ENCODE assay signal across 24 mouse cellular contexts in the genomic region with DNA sequence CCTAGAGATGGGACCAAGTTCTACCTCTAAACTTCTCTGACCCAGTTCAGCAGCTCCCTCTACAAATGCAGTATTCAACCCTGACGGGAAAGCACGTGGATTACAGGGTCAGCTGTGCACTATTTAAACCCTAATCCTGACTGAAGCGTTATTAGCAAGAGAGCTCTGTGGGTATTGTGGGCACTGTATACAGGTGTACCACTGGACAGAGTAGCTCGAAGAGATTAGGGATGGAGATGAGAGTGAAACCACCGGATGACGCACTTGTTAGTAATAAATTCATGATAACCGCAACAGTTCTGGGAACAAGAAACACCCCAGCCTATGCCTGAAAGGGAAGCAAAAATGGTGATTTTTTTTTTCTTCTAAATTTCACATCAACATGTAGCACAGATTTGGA. TPM values are rescaled to one million over a fixed set of nuclear protein-coding genes. Genes with fewer than 3 reads are reported as not detected.
DNase-seq lines count a peak whose midpoint lies in the region; ATAC-seq lines count a peak whose summit lies in the region.
"Had no signal": no experiment of that assay in that cellular context is flagged by ENCODE, and none has a peak within 500 bp of the region (broad histone marks: within the 10 kb centered on the region; RNA-seq: fewer than 3 reads in every experiment).

No protein-coding gene starts in this region.

- ATAC-seq in midbrain, embryonic 15.5 days (replicated peaks), result peak; percentile 38; the same call in 1 of the 2 replicates
- ATAC-seq in midbrain, embryonic 16.5 days, result no peak
- 0 out of 2 replicates have a peak, but pooled peaks have one; percentile 15 for ATAC-seq in common myeloid progenitor, adult 5-6 weeks (replicated peaks; ENCODE audit: low read depth, poor library complexity, severe bottlenecking)
- ATAC-seq in hematopoietic stem cell, adult 5-6 weeks (replicated peaks in 1 of 2; ENCODE audit: insufficient read depth in 1 of 2, low FRiP score in 2 of 2, low TSS enrichment in 1 of 2, low read depth in 1 of 2, poor library complexity in 2 of 2, severe bottlenecking in 2 of 2), result peak; percentile 36 to 44
- ATAC-seq: forebrain, embryonic 16.5 days; hindbrain, embryonic 16.5 days; intestine, embryonic 15.5 days had no signal

- DNase-seq in heart, adult 11 months, result peak; percentile 83
- DNase-seq in heart, postnatal 10 days, result no peak
- no peak for DNase-seq in right cerebral cortex, postnatal 14 days
- no peak for DNase-seq in urinary bladder, postnatal 4 days (ENCODE audit: low spot score in 2 of 2)
- DNase-seq: adrenal gland, adult 2 months; adrenal gland, postnatal 25 days; cerebellum, adult 18-20 months; cerebellum, adult 9-11 months; embryo, embryonic 11 days; gastrocnemius, postnatal 36 days; heart, adult 2 months had no signal

- H3K9me3 ChIP-seq in midbrain, embryonic 15.5 days, result no peaks in the 10 kb centered on the region
- no peaks in the 10 kb centered on the region for H3K9me3 ChIP-seq in midbrain, embryonic 16.5 days (replicated peaks; ENCODE audit: control insufficient read depth, low read length, poor library complexity, severe bottlenecking)
- H3K9me3 ChIP-seq: embryonic facial prominence, embryonic 12.5 days; forebrain, embryonic 12.5 days; heart, embryonic 15.5 days; hindbrain, embryonic 12.5 days; intestine, embryonic 15.5 days had no signal

- no peaks in the 10 kb centered on the region for H3K27me3 ChIP-seq in midbrain, embryonic 15.5 days (replicated peaks)
- H3K27me3 ChIP-seq in midbrain, embryonic 16.5 days (ENCODE audit: control insufficient read depth, insufficient read depth, low read depth, low read length), result no peaks in the 10 kb centered on the region
- H3K27me3 ChIP-seq: CH12.LX; embryonic facial prominence, embryonic 12.5 days; forebrain, embryonic 12.5 days; heart, embryonic 15.5 days; hindbrain, embryonic 12.5 days; intestine, embryonic 15.5 days had no signal

- no peak overlapping the region for H3K9ac ChIP-seq in midbrain, embryonic 15.5 days
- H3K9ac ChIP-seq in midbrain, embryonic 16.5 days (ENCODE audit: low read depth, low read length), result no peak overlapping the region
- H3K9ac ChIP-seq: embryonic facial prominence, embryonic 12.5 days; forebrain, embryonic 12.5 days; heart, embryonic 15.5 days; hindbrain, embryonic 12.5 days; intestine, embryonic 15.5 days had no signal

- 39% methylated on average over 7 of the region's 7 CpGs for WGBS in midbrain, embryonic 15.5 days
- WGBS in midbrain, embryonic 16.5 days, result 32% methylated on average over 7 of the region's 7 CpGs

- no peak overlapping the region for H3K4me3 ChIP-seq in midbrain, embryonic 15.5 days
- no peak overlapping the region for H3K4me3 ChIP-seq in midbrain, embryonic 16.5 days (ENCODE audit: low read depth, low read length)
- H3K4me3 ChIP-seq: embryonic facial prominence, embryonic 12.5 days; forebrain, embryonic 12.5 days; heart, adult 2 months; heart, embryonic 15.5 days; hindbrain, embryonic 12.5 days; intestine, embryonic 15.5 days had no signal

- H3K27ac ChIP-seq in midbrain, embryonic 15.5 days, result no peak overlapping the region
- H3K27ac ChIP-seq in midbrain, embryonic 16.5 days (ENCODE audit: low read length), result no peak overlapping the region
- H3K27ac ChIP-seq: embryonic facial prominence, embryonic 12.5 days; forebrain, embryonic 12.5 days; heart, embryonic 15.5 days; hindbrain, embryonic 12.5 days; intestine, embryonic 15.5 days had no signal

- H3K4me2 ChIP-seq in midbrain, embryonic 15.5 days, result no peak overlapping the region
- no peak overlapping the region for H3K4me2 ChIP-seq in midbrain, embryonic 16.5 days (ENCODE audit: low read length)
- H3K4me2 ChIP-seq: embryonic facial prominence, embryonic 12.5 days; forebrain, embryonic 12.5 days; heart, embryonic 11.5 days; heart, embryonic 15.5 days; hindbrain, embryonic 12.5 days; intestine, embryonic 15.5 days had no signal

- intact Hi-C loops in heart, postnatal 10 days (cut with DNase I), result no loop called here

- peaks cover 10% of the 10 kb centered on the region; the same call in 1 of the 2 replicates for H3K4me1 ChIP-seq in midbrain, embryonic 15.5 days
- H3K4me1 ChIP-seq in midbrain, embryonic 16.5 days (ENCODE audit: control insufficient read depth, insufficient read depth, low read length), result peaks cover 5% of the 10 kb centered on the region; the same call in 1 of the 2 replicates
- H3K4me1 ChIP-seq: embryonic facial prominence, embryonic 12.5 days had no signal

- H3K36me3 ChIP-seq in midbrain, embryonic 15.5 days (replicated peaks), result no peaks in the 10 kb centered on the region
- H3K36me3 ChIP-seq in midbrain, embryonic 16.5 days (ENCODE audit: control insufficient read depth, insufficient read depth, low read length), result no peaks in the 10 kb centered on the region
- H3K36me3 ChIP-seq: embryonic facial prominence, embryonic 12.5 days; forebrain, embryonic 12.5 days; heart, embryonic 15.5 days; hindbrain, embryonic 12.5 days; intestine, embryonic 15.5 days had no signal

RNA-seq across cellular contexts. Expression of gene Xxylt1, which starts 57.0 kb away (rescaled TPM):
- 10 to 100 TPM; 15.8 to 17.6 TPM for total RNA-seq in heart, postnatal 10 days (2021)
- 11.9 and 12.5 TPM in 2 replicates for polyA plus RNA-seq in midbrain, embryonic 15.5 days (2015; fragmentation: Nextera tagmentation; extraction: Ambion mirVana)
- polyA plus RNA-seq in midbrain, embryonic 16.5 days (2015; fragmentation: Nextera tagmentation; extraction: Ambion mirVana), result 12.4 and 13.7 TPM in 2 replicates
- total RNA-seq in common myeloid progenitor, adult 5-6 weeks (2017), result 10.3 and 11.6 TPM in 2 replicates
- 9.2 and 12.6 TPM in 2 replicates for total RNA-seq in hematopoietic stem cell, adult 5-6 weeks (2017)
